Mouse (Mus musculus) urinary bladder, adult 2 months (tissue): ENCODE results near the gene Mgat3. TPM values are rescaled to one million over a fixed set of nuclear protein-coding genes. Genes with fewer than 3 reads are reported as not detected.

Source experiments
- DNase-seq: peaks from one replicate; pipeline ENCODE4 v3.0.0; 2022; ENCODE audit warnings: low spot score
- polyA plus RNA-seq: library from polyadenylated mRNA; depleted of rRNA; stranded (reverse); fragments of >200 nt; gene quantifications from 2 replicates; pipeline ENCODE4 v1.2.3, GENCODE M21; 2012

Gene Mgat3
- polyA plus RNA-seq, 1 experiment = 73.1 TPM

DNA sequence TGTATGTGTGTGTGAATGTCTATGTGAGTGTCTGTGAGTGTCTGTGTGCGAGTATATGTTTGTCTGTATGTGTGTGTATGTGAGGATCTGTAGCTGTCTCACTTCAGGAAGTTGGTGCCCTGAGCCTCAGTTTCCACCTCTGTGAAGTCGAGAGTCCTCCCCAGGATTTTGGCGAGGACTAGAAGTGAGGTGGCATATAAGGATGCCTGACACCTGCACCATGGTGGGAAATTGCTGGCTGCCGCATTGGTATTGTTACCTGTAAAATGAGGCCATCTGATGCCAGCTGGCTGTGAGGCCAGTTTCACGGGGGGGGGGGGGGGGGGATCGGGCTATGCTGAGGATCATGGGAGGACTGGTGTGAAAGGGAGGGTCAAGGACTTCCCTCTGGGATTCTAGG is 2.2 kb downstream of the Mgat3 start:
- DNase-seq = no peak

DNA sequence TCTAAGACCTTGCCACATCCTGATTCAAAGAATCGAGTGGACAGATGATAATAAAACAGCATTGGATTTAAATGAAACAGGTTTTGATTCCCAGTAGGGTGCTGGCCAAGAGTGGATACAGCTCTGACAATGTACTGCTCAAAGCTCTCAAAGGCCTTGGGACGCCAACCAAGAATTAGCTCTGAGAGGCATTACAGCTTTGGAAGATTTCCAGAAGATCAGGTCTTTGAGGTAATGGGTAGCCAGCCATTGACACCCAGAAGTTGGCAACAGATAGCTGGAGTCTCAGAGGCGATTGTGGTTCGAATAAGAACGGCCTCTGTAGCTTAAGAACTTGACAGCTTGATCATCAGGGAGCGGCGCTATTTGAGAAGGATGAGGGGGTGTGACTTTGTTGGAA is 8.0 kb downstream of the Mgat3 start:
- no peak for DNase-seq

DNA sequence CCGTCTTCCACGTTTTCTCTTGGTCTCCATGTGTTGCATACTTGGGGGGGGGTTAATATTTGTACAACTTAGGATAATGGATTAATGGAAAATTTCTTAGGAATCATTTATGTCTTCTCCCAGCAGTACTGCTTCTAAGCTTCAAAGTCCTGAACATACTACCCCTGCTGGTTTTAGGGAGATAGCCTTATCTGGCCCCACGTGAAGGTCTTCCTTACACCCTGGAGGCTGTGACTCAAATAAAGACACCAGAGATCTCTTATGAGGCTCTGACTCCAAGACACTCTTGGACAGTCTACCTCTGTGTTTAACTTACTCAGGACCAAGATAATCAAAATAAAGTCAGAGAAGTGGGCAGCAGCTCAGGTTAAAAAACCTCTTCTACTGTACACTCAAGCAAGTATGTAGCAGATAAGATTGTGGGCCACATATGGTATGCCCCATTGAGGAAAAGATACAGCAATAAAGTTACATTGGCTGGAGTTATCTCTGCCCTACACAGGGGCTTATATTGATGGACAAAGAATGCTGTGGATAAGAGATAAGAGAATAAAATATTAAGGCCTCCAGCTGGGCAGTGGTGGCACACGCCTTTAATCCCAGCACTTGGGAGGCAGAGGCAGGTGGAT is 8.7 kb downstream of the Mgat3 start:
- no peak for DNase-seq

DNA sequence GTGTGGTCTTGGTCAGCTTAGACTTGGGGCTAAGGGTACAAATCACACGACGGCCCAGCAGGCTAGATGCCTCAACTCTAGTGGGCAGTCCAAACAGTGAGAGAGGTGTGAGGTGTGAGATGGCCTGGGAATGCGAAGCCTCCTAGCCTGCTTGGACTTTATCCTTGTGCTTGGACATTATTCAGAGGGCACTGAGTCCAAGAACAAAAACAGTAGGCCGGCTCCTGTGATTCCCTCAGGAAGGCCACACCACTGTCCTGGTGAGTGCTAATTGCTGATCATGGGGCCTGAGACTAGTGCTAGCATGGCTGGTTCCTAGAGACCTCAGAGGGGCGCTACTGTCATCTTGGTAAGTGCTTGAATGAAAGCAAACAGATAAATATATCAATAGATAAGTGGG is 15.4 kb downstream of the Mgat3 start:
- DNase-seq = no peak

DNA sequence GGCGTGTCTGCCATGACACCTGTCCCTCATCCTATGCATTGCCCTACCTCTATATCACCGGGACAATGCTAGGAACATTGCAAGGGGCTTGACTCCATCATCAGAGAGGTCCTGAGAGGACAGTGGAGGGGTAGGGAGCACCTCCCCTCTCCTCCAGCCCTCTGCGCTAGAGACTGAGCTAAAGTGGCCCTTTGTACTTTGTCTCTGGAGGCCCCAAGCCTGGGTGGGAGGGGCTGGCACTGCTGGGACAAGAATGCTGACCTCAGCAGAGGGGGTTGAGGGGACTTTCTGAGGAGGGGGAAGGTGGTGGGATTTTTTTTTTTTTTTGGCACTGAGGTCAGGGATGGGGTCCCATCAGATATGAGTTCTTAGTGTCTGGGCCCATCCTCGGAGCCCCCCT is 16.6 kb downstream of the Mgat3 start:
- DNase-seq = no peak

DNA sequence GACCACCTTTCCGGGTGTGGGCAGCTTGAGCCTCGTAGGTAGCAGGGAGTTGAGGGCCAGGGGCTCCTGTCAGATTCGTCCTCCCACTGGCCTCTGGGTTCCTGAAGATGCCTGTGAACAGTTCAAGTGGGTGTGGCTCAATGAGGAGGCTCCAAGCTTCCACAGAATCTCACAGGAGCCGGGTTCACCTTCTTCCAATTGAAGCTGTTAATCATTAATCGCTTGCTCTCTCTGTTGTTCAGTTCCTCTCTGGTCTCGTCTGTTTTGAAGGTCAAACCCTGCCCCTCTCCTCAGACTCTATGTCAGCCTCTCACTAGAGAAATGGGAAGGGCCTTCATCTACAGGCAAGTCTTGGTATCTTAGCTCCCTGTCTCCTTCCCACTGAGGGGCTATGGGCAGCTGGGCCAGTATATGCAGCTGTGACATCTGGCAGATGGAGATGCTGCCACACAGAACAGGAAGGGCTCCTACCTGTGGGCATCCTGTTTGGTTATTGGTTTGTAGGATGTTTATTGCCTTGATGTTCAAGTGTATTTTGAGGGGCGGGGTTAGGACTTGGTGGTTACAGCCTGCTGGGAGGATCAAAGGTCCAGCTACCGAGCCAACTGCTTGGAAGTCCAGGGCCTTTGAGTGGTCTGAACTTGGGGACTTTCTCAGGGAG is 18.2 kb downstream of the Mgat3 start:
- DNase-seq = no peak

DNA sequence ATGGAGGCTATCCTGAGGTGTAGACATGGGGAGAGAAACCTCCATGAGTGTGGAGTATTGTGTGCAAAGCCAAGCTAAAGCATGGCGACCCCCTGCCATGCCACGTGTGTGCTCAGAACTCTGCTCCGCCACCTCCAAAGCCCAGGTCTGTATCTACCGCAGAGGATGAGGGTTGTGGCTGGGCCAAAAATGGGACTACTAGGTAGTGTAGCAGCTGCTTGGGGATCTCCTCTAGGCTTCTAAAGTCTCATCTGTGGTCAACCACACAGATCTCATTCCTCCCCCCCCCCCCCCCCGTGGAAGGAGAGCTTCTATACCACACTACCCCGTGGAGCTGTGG is 18.7 kb downstream of the Mgat3 start:
- DNase-seq = no peak

DNA sequence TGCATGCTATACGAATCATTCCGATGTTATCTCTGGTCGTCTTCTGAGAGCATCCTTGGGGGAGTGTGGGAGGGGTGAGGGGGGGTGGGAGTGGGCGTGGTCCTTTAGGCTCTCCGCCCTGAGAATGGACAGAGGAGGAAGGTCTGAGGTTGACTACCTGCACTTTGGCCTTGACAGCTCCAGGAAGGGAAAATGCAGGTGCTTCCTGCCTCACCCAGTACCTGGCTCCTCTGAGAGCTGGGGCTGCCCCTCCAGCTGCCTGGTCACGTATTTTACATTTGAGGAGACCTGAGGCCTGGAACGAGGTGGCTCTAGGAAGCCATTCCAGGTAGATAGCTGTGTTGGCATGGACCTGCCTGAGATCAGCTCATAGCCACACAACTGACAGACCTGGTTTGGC is 19.3 kb downstream of the Mgat3 start:
- DNase-seq = no peak

DNA sequence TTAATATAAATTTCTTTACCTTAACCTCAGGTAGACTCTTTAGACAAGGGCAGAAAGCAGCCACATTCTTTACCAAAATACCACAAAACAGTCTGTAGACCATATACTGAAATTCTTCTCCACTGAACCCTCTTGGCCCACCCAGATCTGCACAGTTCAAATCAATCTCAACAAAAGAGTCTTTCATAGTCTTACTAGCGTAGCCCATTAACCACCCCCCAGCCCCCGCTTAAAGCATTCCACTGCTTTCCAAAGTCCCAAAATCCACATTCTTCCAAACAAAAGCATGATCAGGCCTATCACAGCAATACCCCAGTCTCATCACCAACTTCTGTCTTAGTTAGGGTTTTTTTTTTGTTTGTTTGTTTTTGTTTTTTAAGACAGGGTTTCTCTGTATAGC is 26.0 kb downstream of the Mgat3 start:
- DNase-seq = no peak

DNA sequence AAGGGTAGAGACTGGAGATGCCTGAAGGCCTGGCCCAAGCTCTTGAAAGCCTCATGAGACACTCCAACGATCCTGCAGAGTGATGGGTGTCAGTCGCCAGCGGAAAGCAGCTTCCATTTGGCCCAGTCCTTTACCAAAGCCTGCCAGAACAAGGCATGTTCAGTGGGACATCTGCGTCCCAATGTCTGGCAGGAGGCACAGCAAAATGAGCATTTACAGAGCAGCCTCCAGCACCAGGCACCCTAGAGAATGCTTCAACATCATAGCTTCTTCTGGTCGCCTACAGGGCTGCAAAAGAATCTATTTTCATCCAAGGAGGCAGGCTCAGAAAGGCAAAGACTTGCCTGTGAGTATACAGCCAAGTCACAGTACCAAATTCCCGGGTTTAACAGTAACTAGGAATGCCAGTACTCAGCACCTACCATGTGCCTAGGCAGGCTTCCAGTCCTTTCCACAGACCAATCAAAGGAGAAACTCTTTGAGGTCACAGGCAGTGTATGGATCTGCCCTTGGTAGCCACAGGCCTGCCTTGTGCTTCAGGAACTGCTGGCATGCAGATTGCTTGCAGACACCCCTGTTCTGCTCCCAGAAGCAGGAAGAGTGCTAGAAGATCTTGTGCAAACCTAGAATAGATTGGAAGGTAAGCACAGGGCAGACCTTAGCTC is 28.7 kb downstream of the Mgat3 start:
- no peak for DNase-seq

DNA sequence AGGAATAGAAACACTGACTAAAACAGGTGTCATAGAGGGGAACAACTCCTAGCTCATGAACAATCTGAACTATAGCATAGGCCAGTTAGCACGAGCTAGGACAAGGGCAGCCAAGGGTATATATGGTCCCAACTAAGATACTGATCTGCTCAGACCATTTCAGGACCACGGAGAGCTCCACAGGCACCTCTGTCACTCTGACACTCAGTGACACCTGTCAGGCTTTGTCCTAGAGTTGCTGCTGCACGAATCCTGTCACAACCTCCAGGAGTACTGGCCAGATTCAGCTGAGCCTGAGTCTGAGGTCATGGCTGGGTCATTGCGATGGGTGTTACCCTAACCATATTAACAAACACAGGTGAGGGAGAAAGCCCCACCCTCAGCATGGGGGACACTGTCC is 29.9 kb downstream of the Mgat3 start:
- DNase-seq = no peak

DNA sequence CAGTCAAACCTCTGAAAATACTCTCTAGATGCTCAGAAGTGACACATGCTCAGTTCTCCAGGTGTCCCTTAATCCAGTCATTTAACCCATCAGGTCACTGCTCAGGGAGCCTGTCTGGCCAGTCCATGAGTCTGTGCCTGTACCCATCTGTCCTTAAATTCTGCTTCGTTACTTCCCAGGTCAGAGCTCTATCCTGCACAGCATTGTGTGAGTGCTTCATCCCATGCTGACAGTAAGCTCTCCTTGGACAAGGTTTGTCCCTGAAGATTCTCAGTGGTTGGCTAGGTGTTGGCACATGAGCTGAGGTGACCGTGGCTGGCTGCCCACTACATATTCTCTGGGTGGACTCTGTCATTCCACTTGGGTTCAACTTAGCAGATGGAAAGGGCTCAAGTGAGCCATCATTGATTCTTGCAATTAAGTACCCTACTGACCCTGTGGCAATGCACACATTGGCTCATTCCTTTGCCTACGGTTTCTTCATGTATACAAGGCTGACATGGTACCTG is 32.6 kb downstream of the Mgat3 start:
- no peak for DNase-seq

DNA sequence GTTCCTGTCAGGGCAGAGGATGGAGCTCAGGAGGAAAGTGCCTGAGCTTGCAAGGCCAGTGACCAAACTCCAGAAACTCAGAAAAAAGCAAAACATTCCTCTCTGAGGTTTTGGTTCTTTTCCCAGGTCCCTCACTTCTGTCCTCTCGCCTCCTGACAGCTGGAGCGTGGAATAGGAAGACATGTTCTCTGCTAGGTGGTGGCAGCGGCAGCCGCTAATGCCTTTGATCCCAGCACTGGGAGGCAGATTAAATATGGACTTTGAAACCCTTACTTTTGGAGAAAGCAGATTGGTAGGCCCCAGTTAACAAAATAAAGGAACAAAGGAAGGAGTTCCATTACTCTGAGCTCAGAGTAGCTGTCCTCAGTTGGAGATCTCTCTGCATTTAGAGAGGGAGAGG is 34.9 kb downstream of the Mgat3 start:
- no peak for DNase-seq

DNA sequence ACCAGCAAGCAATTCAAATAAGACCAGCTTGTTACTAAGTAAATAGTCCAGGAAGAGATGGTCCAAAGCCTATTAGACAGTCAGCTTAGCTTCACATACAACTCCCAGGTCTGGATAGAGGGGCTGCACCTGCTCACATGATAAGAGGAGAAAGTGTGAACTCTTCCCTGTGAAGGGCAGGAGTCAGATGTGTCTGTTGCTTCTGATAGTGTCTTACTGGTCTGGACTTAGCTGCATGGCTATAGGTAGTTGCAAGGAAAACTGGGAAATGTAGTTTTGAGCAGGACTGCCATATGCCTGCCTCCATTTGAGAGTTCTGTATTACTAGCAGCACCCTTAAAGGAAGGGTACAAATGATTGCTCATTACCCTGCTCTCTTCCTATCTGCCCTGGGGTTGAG is 40.2 kb downstream of the Mgat3 start:
- no peak for DNase-seq

DNA sequence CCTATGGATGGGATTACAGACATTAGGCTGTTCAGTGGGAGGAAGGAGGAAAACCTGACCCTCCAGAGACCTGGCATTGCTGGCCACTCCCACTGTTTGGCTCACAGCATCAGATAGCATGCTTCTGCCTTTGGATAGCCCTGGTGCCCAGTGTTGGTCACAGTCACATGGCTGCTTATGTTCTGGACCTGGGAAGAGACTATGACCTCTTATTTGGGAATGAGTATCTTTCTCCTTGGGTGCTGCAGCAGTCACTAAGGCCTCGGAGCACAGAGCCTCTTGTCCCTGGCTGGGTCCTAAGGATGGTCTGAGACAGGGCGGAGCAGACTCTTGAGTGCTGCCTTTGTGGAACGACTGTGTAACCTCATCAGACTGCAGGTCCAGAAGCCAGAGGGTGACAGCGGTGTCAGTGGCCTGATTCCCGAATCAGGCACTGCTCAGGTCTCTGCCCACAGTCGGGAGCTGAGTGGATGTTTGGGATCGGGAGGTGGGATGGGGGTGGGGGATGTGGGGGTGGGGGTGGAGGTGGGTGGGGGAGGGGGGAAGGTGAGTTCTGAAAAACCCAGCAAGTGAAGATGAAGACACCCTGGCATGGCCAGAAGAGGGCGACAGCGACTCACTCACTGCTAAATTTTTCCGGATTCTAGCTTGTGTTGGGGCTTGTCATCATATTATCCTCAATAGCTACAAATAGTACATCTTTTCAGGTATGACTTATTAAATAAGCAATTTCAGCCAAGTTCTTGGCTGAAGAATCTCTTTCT is 42.4 kb downstream of the Mgat3 start:
- DNase-seq = no peak

DNA sequence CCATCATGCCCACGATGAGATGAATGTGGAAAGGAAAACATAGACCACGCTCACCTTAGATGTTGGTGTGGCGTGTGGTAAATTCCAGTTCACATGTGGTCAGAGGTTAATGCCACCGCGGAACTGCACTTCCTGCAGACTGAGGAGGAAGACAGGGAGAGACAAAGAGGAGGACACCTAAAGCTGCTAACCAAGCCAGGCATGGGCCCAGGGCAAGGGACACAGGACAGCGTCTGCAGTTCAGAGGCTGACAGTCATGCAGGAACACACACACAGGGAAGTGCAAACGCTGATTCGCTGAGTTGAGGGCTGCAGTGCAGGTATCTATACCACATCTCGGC is 42.9 kb downstream of the Mgat3 start:
- no peak for DNase-seq

DNA sequence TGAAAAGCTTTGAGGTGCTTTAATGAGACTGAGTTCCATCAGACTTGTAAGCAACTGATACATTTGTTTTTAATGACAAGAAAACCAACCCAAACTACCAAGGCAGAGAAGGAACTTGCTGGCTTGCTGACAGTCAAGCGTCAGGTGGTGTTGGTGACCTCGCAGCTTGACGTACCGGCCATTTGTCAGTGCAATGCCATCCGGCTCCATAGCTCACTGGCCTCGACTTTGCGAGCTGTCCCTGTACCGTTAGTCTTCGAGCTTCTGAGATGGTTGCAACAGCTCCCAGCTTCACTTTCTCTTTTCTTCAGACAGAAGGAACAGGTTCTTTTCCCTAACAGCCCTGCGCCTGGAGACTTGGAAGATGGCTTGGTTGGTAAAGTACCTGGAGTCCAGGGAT is 44.0 kb downstream of the Mgat3 start:
- DNase-seq = no peak

DNA sequence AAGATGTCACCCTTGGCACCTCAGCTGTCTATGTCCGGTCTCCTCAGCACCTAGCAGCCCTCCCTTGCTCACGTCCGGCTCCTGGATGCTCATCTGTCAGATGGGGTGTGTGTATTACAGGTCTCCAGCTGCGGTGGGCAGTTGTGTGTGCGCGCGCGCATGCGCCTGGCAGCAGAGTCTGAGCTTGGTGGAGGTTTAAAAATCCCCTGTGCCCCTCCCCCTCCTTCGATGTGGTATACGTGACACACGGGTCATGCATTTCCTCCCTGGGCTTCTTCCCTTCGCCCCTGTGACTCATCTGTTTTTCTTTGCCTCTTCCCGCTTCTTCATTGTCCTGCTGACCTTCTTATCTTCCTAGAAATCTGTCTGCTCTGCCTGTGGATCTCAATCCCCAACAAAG is 45.7 kb downstream of the Mgat3 start:
- DNase-seq = no peak

DNA sequence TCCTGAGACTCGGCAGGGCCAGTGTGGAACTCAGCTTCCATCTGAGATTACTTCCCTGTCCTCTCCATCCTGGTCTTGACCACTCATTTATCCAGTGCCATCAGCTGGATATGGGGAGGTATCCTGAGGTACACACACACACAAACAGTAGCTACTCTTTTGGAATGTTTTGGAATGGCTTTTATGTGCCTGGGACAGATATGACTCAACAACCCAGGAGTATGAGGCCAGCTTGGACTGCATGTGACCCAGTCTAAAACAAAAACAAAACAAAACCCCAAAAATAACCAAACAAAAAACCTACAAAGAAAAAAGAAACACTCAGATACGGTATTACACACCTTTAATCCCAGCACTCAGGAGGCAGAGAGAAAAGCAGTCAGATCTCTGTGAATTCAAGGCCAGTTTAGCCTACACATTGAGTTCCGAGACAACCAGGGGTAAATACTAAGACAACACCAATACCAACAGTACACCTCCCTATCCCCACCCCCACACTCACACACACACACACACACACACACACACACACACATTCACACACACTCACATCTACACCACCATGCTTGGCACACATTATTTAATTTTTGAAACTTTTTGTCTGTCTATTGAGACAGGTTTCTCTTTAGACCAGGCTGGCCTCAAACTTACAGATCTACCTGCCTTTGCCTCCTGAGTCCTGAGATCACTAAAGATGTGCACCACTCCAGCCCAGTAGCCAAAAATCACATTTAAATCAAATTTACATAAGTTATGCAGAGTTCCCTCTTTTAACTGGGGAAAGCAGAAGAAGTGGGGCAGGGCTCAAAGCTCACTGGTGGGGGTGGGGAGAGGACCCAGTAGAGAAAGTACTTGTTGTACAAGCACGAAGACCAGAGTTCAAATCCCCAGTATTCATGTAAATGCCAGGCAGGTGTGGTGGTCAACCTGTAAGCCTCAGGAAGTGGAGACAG is 46.5 kb downstream of the Mgat3 start:
- no peak for DNase-seq

DNA sequence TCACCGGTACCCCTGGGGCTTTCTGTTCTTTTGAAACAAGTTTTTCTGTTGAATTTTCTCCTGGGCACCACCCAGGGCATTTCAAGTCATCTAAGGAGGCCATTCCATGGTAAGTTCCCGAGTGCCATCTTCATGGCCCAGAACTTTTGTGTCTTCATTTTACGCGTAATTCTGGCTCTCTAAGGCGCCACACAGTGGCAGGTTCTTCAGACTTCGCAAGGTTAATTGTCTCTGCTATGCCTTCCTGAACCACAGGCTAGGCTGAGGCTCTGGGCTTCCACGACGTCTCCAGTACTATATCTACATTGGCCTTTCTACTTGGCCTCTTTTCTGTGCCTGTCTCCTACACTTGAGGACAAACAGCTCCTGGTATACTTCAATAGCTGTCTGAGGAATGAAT is 47.5 kb downstream of the Mgat3 start:
- no peak for DNase-seq

DNA sequence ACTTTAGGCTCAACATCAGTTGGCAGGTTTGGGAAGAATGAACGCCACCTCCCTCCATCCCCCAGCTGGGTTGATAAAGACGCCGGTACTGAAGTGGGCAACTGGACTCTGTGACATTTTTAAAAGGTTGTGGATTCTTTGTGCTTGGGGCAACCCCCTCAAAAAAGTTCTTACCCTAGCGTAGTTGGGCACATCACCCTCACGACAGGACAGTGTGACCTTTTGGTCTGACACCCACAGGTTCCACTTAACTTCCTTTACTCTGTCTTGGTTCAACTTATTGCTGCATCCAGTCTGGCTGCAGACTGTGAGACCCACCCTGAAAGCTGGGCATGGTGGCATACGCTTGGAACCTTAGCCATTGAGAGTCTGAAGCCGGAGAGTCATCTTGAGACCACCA is 50.2 kb downstream of the Mgat3 start:
- no peak for DNase-seq

DNA sequence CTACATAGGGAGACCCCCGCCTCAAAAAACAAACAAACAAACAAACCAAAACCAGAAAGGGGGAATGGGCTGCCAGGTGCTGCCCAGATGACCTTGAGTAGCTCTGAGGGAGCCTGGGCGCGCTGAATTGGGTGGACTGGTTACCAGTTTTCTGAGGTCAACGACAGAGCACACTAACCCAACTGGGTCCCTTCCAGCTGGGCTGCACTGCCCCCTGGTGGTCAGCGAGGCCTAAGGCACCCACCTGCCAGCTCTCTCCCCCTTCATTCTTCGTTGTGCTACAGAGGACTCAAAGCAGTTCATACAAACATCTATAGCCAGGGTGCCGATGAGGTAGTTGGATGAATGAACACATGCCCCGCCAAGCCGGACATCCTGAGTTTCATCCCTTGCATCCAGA is 51.7 kb downstream of the Mgat3 start:
- peak; percentile 78 for DNase-seq
